Comparison of ENCODE assay signal across 15 mouse cellular contexts in the genomic region with DNA sequence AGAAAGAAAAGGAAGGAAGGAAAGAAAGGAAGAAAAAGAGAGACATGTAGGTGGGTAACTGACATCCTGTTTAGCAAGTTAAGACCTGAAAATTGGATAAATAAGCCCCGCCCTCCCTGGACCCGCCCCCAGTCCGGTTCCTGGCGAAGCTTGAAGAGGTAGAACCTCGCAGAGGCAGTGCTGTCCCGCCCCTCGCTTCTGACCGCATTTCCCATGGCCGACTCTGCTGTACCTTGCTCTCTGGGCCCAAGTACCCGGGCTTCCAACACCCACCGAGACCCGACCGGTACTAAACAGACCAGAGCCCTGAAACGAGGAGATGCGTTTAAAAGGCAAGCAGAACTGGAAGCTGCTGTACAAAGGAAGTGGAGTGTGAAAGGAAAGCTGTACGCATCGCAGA. TPM values are rescaled to one million over a fixed set of nuclear protein-coding genes. Genes with fewer than 3 reads are reported as not detected.
DNase-seq lines count a peak whose midpoint lies in the region; ATAC-seq and TF ChIP-seq lines count a peak whose summit lies in the region.
"Had no signal": no experiment of that assay in that cellular context is flagged by ENCODE, and none has a peak within 500 bp of the region (broad histone marks: within the 10 kb centered on the region; RNA-seq: fewer than 3 reads in every experiment).

No protein-coding gene starts in this region.

- H3K36me3 ChIP-seq in kidney, adult 2 months (ENCODE audit: control insufficient read depth, insufficient read depth, low read length) = no peaks in the 10 kb centered on the region
- no peaks in the 10 kb centered on the region for H3K36me3 ChIP-seq in midbrain, embryonic 13.5 days
- H3K36me3 ChIP-seq: embryonic facial prominence, embryonic 10.5 days; hindbrain, embryonic 10.5 days; neural tube, embryonic 15.5 days had no signal

- DNase-seq in urinary bladder, postnatal 14 days (ENCODE audit: low spot score) = peak; percentile 30
- DNase-seq in urinary bladder, postnatal 36 days (ENCODE audit: low spot score in 2 of 2) = no peak
- DNase-seq in kidney, adult 2 months = peak; percentile 77
- no peak for DNase-seq in frontal cortex, postnatal 14 days (ENCODE audit: low spot score in 2 of 2)
- no peak for DNase-seq in right cerebral cortex, postnatal 14 days
- DNase-seq in layer of hippocampus, adult 11-12 months (ENCODE audit: low spot score) = no peak
- DNase-seq: gastrocnemius, postnatal 25 days had no signal

- no peak overlapping the region for H3K9ac ChIP-seq in midbrain, embryonic 13.5 days (replicated peaks)
- H3K9ac ChIP-seq: neural tube, embryonic 15.5 days had no signal

- peak overlapping the region; percentile 43 for H3K4me3 ChIP-seq in kidney, adult 2 months (ENCODE audit: insufficient read depth, low read depth, low read length)
- H3K4me3 ChIP-seq in midbrain, embryonic 13.5 days (replicated peaks) = no peak overlapping the region
- H3K4me3 ChIP-seq: embryonic facial prominence, embryonic 10.5 days; hindbrain, embryonic 10.5 days; left cerebral cortex, adult 2 months; neural tube, embryonic 15.5 days had no signal

- TF ChIP-seq POLR2A in kidney, adult 2 months (IDR thresholded peaks at IDR 0.05; ENCODE audit: low read depth, low read length) = no peak

- TF ChIP-seq CTCF in kidney, adult 2 months (conservative IDR thresholded peaks at IDR 0.05; ENCODE audit: insufficient read depth, insufficient read length, low read depth, low read length) = no peak

- WGBS in kidney, adult 2 months = 25% methylated on average over 17 of the region's 17 CpGs
- WGBS in midbrain, embryonic 13.5 days = 56% methylated on average over 17 of the region's 17 CpGs

- H3K27ac ChIP-seq in kidney, adult 2 months (ENCODE audit: insufficient read depth, low read depth, low read length) = no peak overlapping the region
- no peak overlapping the region for H3K27ac ChIP-seq in midbrain, embryonic 13.5 days
- H3K27ac ChIP-seq: embryonic facial prominence, embryonic 10.5 days; hindbrain, embryonic 10.5 days; left cerebral cortex, adult 2 months; neural tube, embryonic 15.5 days had no signal

- H3K4me2 ChIP-seq in midbrain, embryonic 13.5 days (replicated peaks) = no peak overlapping the region
- H3K4me2 ChIP-seq: neural tube, embryonic 15.5 days had no signal

- ATAC-seq in monocyte, adult 5-6 weeks (replicated peaks; ENCODE audit: insufficient number of reproducible peaks, low FRiP score, low TSS enrichment, poor library complexity, severe bottlenecking) = 0 out of 2 replicates have a peak, but pooled peaks have one; percentile 22
- no peak for ATAC-seq in midbrain, embryonic 13.5 days

- H3K27me3 ChIP-seq in kidney, adult 2 months (replicated peaks; ENCODE audit: control insufficient read depth, insufficient read depth, low read length) = no peaks in the 10 kb centered on the region
- no peaks in the 10 kb centered on the region for H3K27me3 ChIP-seq in midbrain, embryonic 13.5 days
- H3K27me3 ChIP-seq: neural tube, embryonic 15.5 days had no signal

- peaks cover 4% of the 10 kb centered on the region; the same call in 1 of the 2 replicates for H3K4me1 ChIP-seq in kidney, adult 2 months (ENCODE audit: control insufficient read depth, insufficient read depth, low read length)
- H3K4me1 ChIP-seq in midbrain, embryonic 13.5 days (replicated peaks) = no peaks in the 10 kb centered on the region
- H3K4me1 ChIP-seq: embryonic facial prominence, embryonic 10.5 days; neural tube, embryonic 15.5 days had no signal

- H3K9me3 ChIP-seq in midbrain, embryonic 13.5 days = no peaks in the 10 kb centered on the region
- H3K9me3 ChIP-seq: embryonic facial prominence, embryonic 10.5 days; neural tube, embryonic 15.5 days had no signal

RNA-seq across cellular contexts. Expression of a gene that starts 11.7 kb away (rescaled TPM):
- 0.08 TPM in 1 of 2 replicates, not detected in the other for polyA plus RNA-seq in kidney, adult 2 months (2012; rRNA removed)
- total RNA-seq in monocyte, adult 5-6 weeks (2017) = not detected in 3 replicates
- not detected in 2 replicates for polyA plus RNA-seq in midbrain, embryonic 13.5 days (2015; fragmentation: Nextera tagmentation; extraction: Ambion mirVana)
- total RNA-seq: gastrocnemius, postnatal 25 days; left cerebral cortex, adult 2 months had no signal
- polyA plus RNA-seq: embryonic facial prominence, embryonic 10.5 days; hindbrain, embryonic 10.5 days; lung, embryonic 16.5 days; neural tube, embryonic 15.5 days; urinary bladder, adult 2 months had no signal

RNA-seq across cellular contexts. Expression of a gene that starts 25.6 kb away (rescaled TPM):
- 0.52 and 1.5 TPM in 2 replicates for polyA plus RNA-seq in kidney, adult 2 months (2012; rRNA removed)
- total RNA-seq in monocyte, adult 5-6 weeks (2017) = 1.1 TPM in 1 of 3 replicates, not detected in the others
- 4.5 and 5.8 TPM in 2 replicates for polyA plus RNA-seq in midbrain, embryonic 13.5 days (2015; fragmentation: Nextera tagmentation; extraction: Ambion mirVana)

RNA-seq across cellular contexts. Expression of a gene that starts 25.7 kb away (rescaled TPM):
- 0.28 and 0.43 TPM in 2 replicates for polyA plus RNA-seq in kidney, adult 2 months (2012; rRNA removed)
- total RNA-seq in monocyte, adult 5-6 weeks (2017) = not detected in 3 replicates
- polyA plus RNA-seq in midbrain, embryonic 13.5 days (2015; fragmentation: Nextera tagmentation; extraction: Ambion mirVana) = 29.3 and 33.6 TPM in 2 replicates
- total RNA-seq: gastrocnemius, postnatal 25 days had no signal

RNA-seq across cellular contexts. Expression of a gene that starts 28.5 kb away (rescaled TPM):
- polyA plus RNA-seq in kidney, adult 2 months (2012; rRNA removed) = 95.8 and 109 TPM in 2 replicates
- 229 to 250 TPM (median 247 TPM) in 3 replicates for total RNA-seq in monocyte, adult 5-6 weeks (2017)
- 399 and 419 TPM in 2 replicates for polyA plus RNA-seq in midbrain, embryonic 13.5 days (2015; fragmentation: Nextera tagmentation; extraction: Ambion mirVana)

RNA-seq across cellular contexts. Expression of a gene that starts 42.7 kb away (rescaled TPM):
- polyA plus RNA-seq in kidney, adult 2 months (2012; rRNA removed) = 17.8 and 22.0 TPM in 2 replicates
- total RNA-seq in monocyte, adult 5-6 weeks (2017) = 29.9 to 38.8 TPM (median 33.8 TPM) in 3 replicates
- polyA plus RNA-seq in midbrain, embryonic 13.5 days (2015; fragmentation: Nextera tagmentation; extraction: Ambion mirVana) = 63.7 and 64.0 TPM in 2 replicates

Comparison
In these comparisons a context has a peak if more than half of its experiments do, and no peak if none do; other contexts are left out.
1. DNase-seq: peak in urinary bladder, postnatal 14 days (single experiment) and kidney, adult 2 months (single experiment); none in urinary bladder, postnatal 36 days (0 of 2), frontal cortex, postnatal 14 days (0 of 2), right cerebral cortex, postnatal 14 days (single experiment) and layer of hippocampus, adult 11-12 months (single experiment).
2. RNA of a gene that starts 25.7 kb away (polyA plus RNA-seq): 29.3 to 33.6 TPM in midbrain, embryonic 13.5 days; 0.28 to 0.43 TPM in kidney, adult 2 months; every median in the first group is over 10 times any median in the second.